Mouse (Mus musculus) small intestine, adult 2 months (tissue): Measurements from ENCODE around the gene Med13. TPM values are rescaled to one million over a fixed set of nuclear protein-coding genes. Genes with fewer than 3 reads are reported as not detected.
"Not testable (repeated sequence)": the region's sequence is repeated elsewhere in the genome, so short reads cannot be mapped to it uniquely, and the experiment has no call there.

Source experiments
- H3K27ac ChIP-seq: fragments of 200-500 bp; 2 replicates; pipeline ENCODE4 v1.5.1; 2012; ENCODE audit warnings: low read depth, low read length, control low read depth, inconsistent platforms; ENCODE audit not compliant: insufficient read depth
- H3K27me3 ChIP-seq: fragments of 200-500 bp; 2 replicates; pipeline ENCODE4 v1.6.1; 2012; ENCODE audit warnings: mild to moderate bottlenecking, moderate library complexity, low read length, inconsistent platforms; ENCODE audit not compliant: control insufficient read depth, insufficient read depth
- H3K36me3 ChIP-seq: fragments of 200-500 bp; 2 replicates; pipeline ENCODE4 v1.6.1; 2012; ENCODE audit warnings: mild to moderate bottlenecking, low read length, control low read depth, inconsistent platforms; ENCODE audit not compliant: control insufficient read depth, insufficient read depth
- H3K4me1 ChIP-seq: fragments of 200-500 bp; 2 replicates; pipeline ENCODE4 v1.6.1; 2012; ENCODE audit warnings: low read length, inconsistent platforms, mixed read lengths; ENCODE audit not compliant: control insufficient read depth, insufficient read depth, insufficient read length
- H3K4me3 ChIP-seq: fragments of 200-500 bp; 2 replicates; pipeline ENCODE4 v1.5.1; 2012; ENCODE audit warnings: low read depth, mild to moderate bottlenecking, control low read depth, inconsistent platforms, low read length, moderate library complexity
- CTCF ChIP-seq: fragments of 200-500 bp; IDR thresholded peaks from 2 replicates; pipeline ENCODE4 v1.5.1; 2012; ENCODE audit warnings: low read depth, mild to moderate bottlenecking, control low read depth, inconsistent platforms, low read length, moderate library complexity, mixed read lengths; ENCODE audit not compliant: insufficient replicate concordance, insufficient read length; ENCODE audit errors: extremely low read depth
- POLR2A ChIP-seq: fragments of 200-500 bp; IDR thresholded peaks from 2 replicates; pipeline ENCODE4 v1.6.1; 2012; ENCODE audit warnings: low read depth, mild to moderate bottlenecking, control low read depth, inconsistent platforms, low read length, moderate library complexity
- WGBS: fragments of 180-500 bp; shearing (Covaris S2); methylation state at CpG from one replicate; pipeline ENCODE4 v1.1.7; 2018; 5-methylcytosine and 5-hydroxymethylcytosine counted together
- polyA plus RNA-seq: library from polyadenylated mRNA; depleted of rRNA; stranded (reverse); fragments of >200 nt; gene quantifications from 2 replicates; pipeline ENCODE4 v1.2.3, GENCODE M21; 2012

Gene Med13
- polyA plus RNA-seq, 1 experiment = 21.8 TPM

GRCm38 (mm10) chr11:86310280-86310679 lies 47.1 kb downstream of the Med13 start:
- Histone ChIP-seq H3K4me3 (no peak overlapping the region), H3K27me3 (no peaks in the 10 kb centered on the region), H3K27ac (no peak overlapping the region), H3K4me1 (no peaks in the 10 kb centered on the region), H3K36me3 (peaks cover 21% of the 10 kb centered on the region)
- 70% methylated on average over 6 of the region's 6 CpGs for WGBS
- no peak for TF ChIP-seq CTCF
- no peak for TF ChIP-seq POLR2A

- peaks cover 36% of the 10 kb centered on the region for H3K36me3 ChIP-seq
- 80% methylated on average over 10 of the region's 10 CpGs for WGBS
- H3K27me3 ChIP-seq = not testable (repeated sequence)
These were observed 65.2 kb downstream of the Med13 start for GRCm38 (mm10) chr11:86292201-86292600.

DNA sequence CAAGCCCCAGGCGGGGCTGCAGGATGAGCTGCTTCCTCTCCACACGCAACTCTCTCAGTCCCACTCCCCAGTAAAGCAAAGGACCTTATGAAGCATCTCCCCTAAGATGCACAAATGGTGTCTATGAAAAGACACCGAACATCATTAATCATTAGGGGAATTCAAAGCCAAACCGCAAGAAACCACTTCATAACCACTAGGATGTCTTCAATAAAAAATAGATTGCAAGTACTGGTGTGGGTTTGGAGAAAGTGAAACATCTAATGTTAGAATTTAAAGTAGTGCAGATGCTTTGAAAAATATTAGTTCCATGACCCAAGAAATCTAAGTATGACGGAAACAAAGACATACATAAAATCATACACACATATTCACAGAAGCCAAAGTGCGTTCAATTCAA lies 65.7 kb downstream of the Med13 start:
- Histone ChIP-seq H3K36me3 (peaks cover 33% of the 10 kb centered on the region), H3K4me3 (no peak overlapping the region), H3K27ac (no peak overlapping the region), H3K4me1 (no peaks in the 10 kb centered on the region), H3K27me3 (no peaks in the 10 kb centered on the region)
- WGBS = 89% methylated on average over 6 of the region's 6 CpGs
- no peak for TF ChIP-seq POLR2A
- TF ChIP-seq CTCF = no peak

More at GRCm38 (mm10) chr11:86292201-86292600, 65.2 kb downstream of the Med13 start:
- H3K27ac ChIP-seq, H3K4me1 ChIP-seq, H3K4me3 ChIP-seq: not testable (repeated sequence)

GRCm38 (mm10) chr11:86285729-86286128 lies 71.7 kb downstream of the Med13 start:
- Histone ChIP-seq H3K4me1 (no peaks in the 10 kb centered on the region), H3K36me3 (peaks cover 60% of the 10 kb centered on the region), H3K4me3 (no peak overlapping the region), H3K27ac (no peak overlapping the region), H3K27me3 (no peaks in the 10 kb centered on the region)
- WGBS = 82% methylated on average over 8 of the region's 8 CpGs
- TF ChIP-seq POLR2A = no peak
- TF ChIP-seq CTCF = no peak

DNA sequence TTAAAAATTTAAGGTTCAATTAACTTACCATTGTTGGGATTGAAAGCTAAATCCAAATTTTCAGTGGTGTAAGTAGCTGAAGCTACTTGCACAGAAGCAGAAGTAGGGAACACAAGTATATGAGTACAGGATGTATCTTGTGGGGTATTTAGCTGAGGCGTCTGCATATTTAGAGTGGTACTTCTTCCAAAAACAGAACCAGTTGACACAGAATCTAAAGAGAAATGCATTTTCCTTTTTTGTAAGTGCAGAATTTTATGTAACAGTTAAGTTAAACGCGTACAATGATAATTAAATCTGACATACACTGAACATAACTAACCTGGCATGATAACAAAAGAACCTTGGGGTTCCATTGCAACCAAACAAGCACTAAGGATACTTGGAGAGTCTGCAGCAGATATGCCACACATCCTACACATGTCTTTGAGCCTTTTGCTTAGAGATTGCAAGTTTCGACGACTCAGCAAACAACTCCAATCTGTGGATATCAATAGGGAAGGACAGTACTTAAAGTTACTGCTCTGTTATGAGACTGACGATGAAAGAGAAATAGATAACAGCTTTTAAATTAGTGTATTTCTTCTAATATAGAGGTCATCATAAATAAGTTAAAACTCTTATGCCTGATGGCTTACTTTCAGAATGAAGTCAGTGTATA lies 78.8 kb downstream of the Med13 start:
- Histone ChIP-seq H3K4me1 (no peaks in the 10 kb centered on the region), H3K36me3 (peaks cover 56% of the 10 kb centered on the region), H3K27ac (no peak overlapping the region), H3K27me3 (no peaks in the 10 kb centered on the region), H3K4me3 (no peak overlapping the region)
- 95% methylated on average over 6 of the region's 6 CpGs for WGBS
- no peak for TF ChIP-seq CTCF
- TF ChIP-seq POLR2A = no peak

GRCm38 (mm10) chr11:86257460-86258076 lies 99.8 kb downstream of the Med13 start, which contains the start of gene Ints2:
Gene Ints2 (minus strand): TSS chr11:86257575.
- peaks cover 2% of the 10 kb centered on the region for H3K36me3 ChIP-seq
- 3% methylated on average over 32 of the region's 32 CpGs for WGBS
- no peak within 1 kb of the TSS for H3K27ac ChIP-seq
- peak within 1 kb of the TSS; percentile 91 for H3K4me3 ChIP-seq
- H3K4me1 ChIP-seq = no peaks in the 10 kb centered on the region; the same call in 1 of the 2 replicates
- H3K27me3 ChIP-seq = no peaks in the 10 kb centered on the region
- no peak for TF ChIP-seq CTCF
- TF ChIP-seq POLR2A = no peak

DNA sequence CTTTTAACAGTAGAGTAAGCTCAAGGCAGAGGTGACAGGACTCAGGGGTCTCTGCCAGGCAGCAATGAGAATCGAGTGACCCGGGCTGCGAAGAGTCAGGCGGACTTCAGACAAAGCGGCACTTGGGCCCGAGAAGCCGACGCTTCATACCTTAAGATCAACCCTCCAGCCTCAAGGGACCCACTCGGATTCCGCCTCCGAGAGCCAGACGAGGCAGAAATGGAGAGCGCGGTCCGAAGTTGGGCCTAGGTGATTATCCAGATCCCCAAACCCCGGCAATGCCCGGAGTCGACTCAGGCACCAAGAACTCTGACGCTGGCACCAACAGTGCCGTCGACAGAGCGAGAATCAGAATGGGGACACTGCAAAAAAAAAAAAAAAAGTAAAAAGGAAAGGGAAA lies 100.3 kb downstream of the Med13 start:
- no peak overlapping the region for H3K27ac ChIP-seq
- peak overlapping the region; percentile 91 for H3K4me3 ChIP-seq
- no peak for TF ChIP-seq CTCF
- TF ChIP-seq POLR2A = no peak
- no peaks in the 10 kb centered on the region for H3K27me3 ChIP-seq
- WGBS = under 1% methylated on average over 22 of the region's 22 CpGs
- H3K4me1 ChIP-seq = no peaks in the 10 kb centered on the region; the same call in 1 of the 2 replicates
- H3K36me3 ChIP-seq = peaks cover 2% of the 10 kb centered on the region
